Mouse (Mus musculus): ENCODE data around the gene Dclre1b. TPM values are rescaled to one million over a fixed set of nuclear protein-coding genes. Genes with fewer than 3 reads are reported as not detected.

The Dclre1b gene
- polyA plus RNA-seq, 1 experiment = 3.9 TPM

- Histone ChIP-seq H3K4me2 (ENCODE audit: low read depth) (no peak overlapping the region), H3ac (ENCODE audit: control insufficient read depth, insufficient read length) (no peak overlapping the region), H3K4me3 (no peak overlapping the region), H3K36me3 (ENCODE audit: control insufficient read depth, insufficient read depth) (peaks cover 44% of the 10 kb centered on the region), H3K79me2 (ENCODE audit: control insufficient read depth, insufficient read depth) (no peaks in the 10 kb centered on the region), H3K27me3 (ENCODE audit: control insufficient read depth, insufficient read depth, insufficient read length) (no peaks in the 10 kb centered on the region)
- no peak for TF ChIP-seq SRF (IDR thresholded peaks at IDR 0.05; ENCODE audit: control insufficient read depth, insufficient read length, low read depth)
- no peak for TF ChIP-seq POLR2A (IDR thresholded peaks at IDR 0.05; ENCODE audit: insufficient read length, low read depth)
- no peak for TF ChIP-seq USF1 (IDR thresholded peaks at IDR 0.05; ENCODE audit: low read depth)
- no peak for TF ChIP-seq MYOD1 (IDR thresholded peaks at IDR 0.05; ENCODE audit: control insufficient read depth in 1 of 3, insufficient read length in 2 of 3, low read depth in 2 of 3)
- no peak for TF ChIP-seq CEBPB (IDR thresholded peaks at IDR 0.05; ENCODE audit: insufficient read depth, poor library complexity, severe bottlenecking)
- no peak for TF ChIP-seq MYOG (IDR thresholded peaks at IDR 0.05; ENCODE audit: control insufficient read depth in 1 of 3, insufficient read depth in 1 of 3, insufficient read length in 2 of 3, low read depth in 2 of 3)
- TF ChIP-seq POLR2AphosphoS2 (IDR thresholded peaks at IDR 0.05; ENCODE audit: insufficient read length, low read depth) = no peak
- no peak for TF ChIP-seq MAX (IDR thresholded peaks at IDR 0.05; ENCODE audit: low read depth)
- TF ChIP-seq REST (IDR thresholded peaks at IDR 0.05; ENCODE audit: insufficient read depth, insufficient read length) = no peak
- no peak for TF ChIP-seq TCF12 (IDR thresholded peaks at IDR 0.05; ENCODE audit: insufficient read depth, poor library complexity, severe bottlenecking)
- no peak for TF ChIP-seq E2F4 (IDR thresholded peaks at IDR 0.05; ENCODE audit: insufficient read depth)
- TF ChIP-seq TCF3 (IDR thresholded peaks at IDR 0.05; ENCODE audit: insufficient read length, low read depth) = no peak
Measured at GRCm38 (mm10) chr3:103756920-103757319, 52.3 kb downstream of the Dclre1b start.

DNA sequence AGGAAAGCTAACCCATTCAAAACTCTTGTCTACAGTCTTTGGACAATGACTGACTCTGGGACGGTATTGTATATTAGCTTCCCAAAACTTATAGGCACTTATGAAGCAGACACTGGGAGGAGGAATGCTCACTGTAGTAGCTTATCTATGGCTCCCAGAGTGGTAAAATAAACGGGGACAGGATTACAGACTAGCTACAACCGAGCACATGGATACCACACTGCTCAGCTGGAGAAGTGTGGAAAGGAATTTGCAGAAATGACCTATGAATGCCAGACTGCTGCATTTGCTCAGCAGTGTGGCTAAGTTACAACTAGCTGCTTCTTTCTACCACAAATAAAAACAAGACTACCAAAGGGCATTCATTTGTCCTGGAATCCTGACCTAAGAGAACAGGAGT lies 53.9 kb downstream of the Dclre1b start:
- peaks cover 40% of the 10 kb centered on the region for H3K36me3 ChIP-seq (ENCODE audit: control insufficient read depth, insufficient read depth)
- H3K4me3 ChIP-seq = no peak overlapping the region
- H3K4me2 ChIP-seq (ENCODE audit: low read depth) = no peak overlapping the region
- H3K79me2 ChIP-seq (ENCODE audit: control insufficient read depth, insufficient read depth) = no peaks in the 10 kb centered on the region
- H3ac ChIP-seq (ENCODE audit: control insufficient read depth, insufficient read length) = no peak overlapping the region
- H3K27me3 ChIP-seq (ENCODE audit: control insufficient read depth, insufficient read depth, insufficient read length) = no peaks in the 10 kb centered on the region
- no peak for TF ChIP-seq CEBPB (IDR thresholded peaks at IDR 0.05; ENCODE audit: insufficient read depth, poor library complexity, severe bottlenecking)
- no peak for TF ChIP-seq TCF3 (IDR thresholded peaks at IDR 0.05; ENCODE audit: insufficient read length, low read depth)

- Histone ChIP-seq H3K27me3 (ENCODE audit: control insufficient read depth, insufficient read depth, insufficient read length) (no peaks in the 10 kb centered on the region), H3ac (ENCODE audit: control insufficient read depth, insufficient read length) (no peak overlapping the region), H3K36me3 (ENCODE audit: control insufficient read depth, insufficient read depth) (peaks cover 59% of the 10 kb centered on the region), H3K4me3 (no peak overlapping the region), H3K79me2 (ENCODE audit: control insufficient read depth, insufficient read depth) (no peaks in the 10 kb centered on the region), H3K4me2 (ENCODE audit: low read depth) (no peak overlapping the region)
- TF ChIP-seq SRF (IDR thresholded peaks at IDR 0.05; ENCODE audit: control insufficient read depth, insufficient read length, low read depth) = no peak
Measured at GRCm38 (mm10) chr3:103751558-103751957, 57.7 kb downstream of the Dclre1b start.

Other genes with a start within 250 kb of the Dclre1b start
- 0.07 TPM for gene Syt6, start 234.2 kb downstream of the Dclre1b start, polyA plus RNA-seq (2012; fragmentation: generic; extraction: Trizol)
- gene Atg4a-ps, start 163.4 kb downstream of the Dclre1b start, polyA plus RNA-seq (2012; fragmentation: generic; extraction: Trizol) = 0.22 TPM
- gene Olfml3, start 71.4 kb downstream of the Dclre1b start, polyA plus RNA-seq (2012; fragmentation: generic; extraction: Trizol) = 15.3 TPM
- not detected for gene Gm10964, start 70.1 kb downstream of the Dclre1b start, polyA plus RNA-seq (2012; fragmentation: generic; extraction: Trizol)
- 16.7 TPM for gene Hipk1, start 17.9 kb downstream of the Dclre1b start, polyA plus RNA-seq (2012; fragmentation: generic; extraction: Trizol)
- 14.5 TPM for gene Ap4b1, start 76 bp upstream of the Dclre1b start, polyA plus RNA-seq (2012; fragmentation: generic; extraction: Trizol)
- 0.06 TPM for gene Gm43064, start 129 bp upstream of the Dclre1b start, polyA plus RNA-seq (2012; fragmentation: generic; extraction: Trizol)
- 0.25 TPM for gene Bcl2l15, start 23.2 kb upstream of the Dclre1b start, polyA plus RNA-seq (2012; fragmentation: generic; extraction: Trizol)
- 5.3 TPM for gene Ptpn22, start 50.4 kb upstream of the Dclre1b start, polyA plus RNA-seq (2012; fragmentation: generic; extraction: Trizol)
- 3.0 TPM for gene Rsbn1, start 104.7 kb upstream of the Dclre1b start, polyA plus RNA-seq (2012; fragmentation: generic; extraction: Trizol)
- gene Phtf1, start 158.7 kb upstream of the Dclre1b start, polyA plus RNA-seq (2012; fragmentation: generic; extraction: Trizol) = 5.5 TPM

Data from myocyte (in vitro differentiated cells).